Mouse (Mus musculus): Measurements from ENCODE around the gene Ncor2. TPM values are rescaled to one million over a fixed set of nuclear protein-coding genes. Genes with fewer than 3 reads are reported as not detected.

Ncor2 gene
- total RNA-seq, 1 experiment from 2014 or later, result 16.9 TPM

GRCm38 (mm10) chr5:125011628-125012027, 167.4 kb downstream of the Ncor2 start:
- ATAC-seq (replicated peaks; ENCODE audit: low read depth, poor library complexity, severe bottlenecking), result no peak

GRCm38 (mm10) chr5:125011166-125011565, 167.9 kb downstream of the Ncor2 start:
- no peak for ATAC-seq (replicated peaks; ENCODE audit: low read depth, poor library complexity, severe bottlenecking)

DNA sequence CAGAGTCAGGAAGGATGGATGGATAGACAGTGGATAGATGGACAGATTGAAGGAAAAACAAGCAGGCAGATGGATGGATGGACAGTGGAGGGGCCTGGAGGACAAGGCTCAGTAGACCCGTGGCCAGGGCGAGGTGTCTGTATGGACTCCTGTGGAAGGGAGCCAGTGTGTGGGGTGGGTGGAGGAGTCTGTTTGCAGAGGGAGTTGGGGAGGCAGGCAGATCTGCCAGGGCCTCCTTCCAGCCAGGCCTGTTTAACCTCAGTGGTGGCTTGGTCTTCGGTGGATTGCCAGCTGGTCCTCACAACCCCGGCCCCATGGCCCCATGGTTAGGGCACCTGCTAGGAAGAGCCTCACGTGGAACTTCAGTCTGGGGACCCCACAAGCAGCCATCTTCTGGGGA, 172.1 kb downstream of the Ncor2 start:
- ATAC-seq (replicated peaks; ENCODE audit: low read depth, poor library complexity, severe bottlenecking), result no peak

DNA sequence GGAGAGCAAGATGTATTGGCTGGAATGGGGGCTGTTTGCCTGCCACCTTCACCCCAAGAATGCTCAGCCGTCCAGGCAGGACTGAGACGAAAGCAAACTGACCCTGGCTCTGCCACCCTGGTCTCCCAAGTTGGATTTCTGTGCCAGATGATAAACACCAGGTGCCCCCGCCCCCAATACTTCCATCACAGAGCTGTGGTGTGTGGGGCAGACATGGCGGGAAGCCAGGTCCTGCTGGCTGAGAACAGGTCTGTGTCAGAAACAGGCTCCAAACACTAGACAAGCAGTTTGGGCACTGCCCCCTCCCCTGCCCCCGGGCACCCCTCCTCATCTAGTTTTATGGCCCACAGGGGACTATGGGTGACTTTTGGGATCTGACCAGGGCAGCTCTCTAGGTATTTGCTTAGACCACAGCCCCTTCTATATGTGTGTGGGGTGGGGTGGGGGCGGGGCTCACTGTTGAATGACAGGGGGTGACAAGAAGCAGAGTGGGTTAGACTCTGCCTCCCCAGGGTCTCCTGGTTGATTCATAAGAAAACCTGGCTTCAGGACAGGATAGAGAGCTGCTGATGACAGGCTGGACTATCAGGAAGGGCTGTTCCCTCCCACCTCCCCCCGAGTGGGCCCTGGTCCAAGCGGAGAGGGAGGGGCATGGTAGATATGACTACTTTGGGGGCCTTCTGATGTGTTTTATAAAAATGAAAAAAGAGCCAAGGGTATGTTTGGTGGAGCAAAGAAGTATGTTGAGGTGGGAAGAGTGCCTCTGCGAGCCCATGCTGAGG, 173.0 kb downstream of the Ncor2 start:
- ATAC-seq (replicated peaks; ENCODE audit: low read depth, poor library complexity, severe bottlenecking), result no peak

- ATAC-seq (replicated peaks; ENCODE audit: low read depth, poor library complexity, severe bottlenecking), result no peak
Observed at GRCm38 (mm10) chr5:125003873-125004255, 175.2 kb downstream of the Ncor2 start.

DNA sequence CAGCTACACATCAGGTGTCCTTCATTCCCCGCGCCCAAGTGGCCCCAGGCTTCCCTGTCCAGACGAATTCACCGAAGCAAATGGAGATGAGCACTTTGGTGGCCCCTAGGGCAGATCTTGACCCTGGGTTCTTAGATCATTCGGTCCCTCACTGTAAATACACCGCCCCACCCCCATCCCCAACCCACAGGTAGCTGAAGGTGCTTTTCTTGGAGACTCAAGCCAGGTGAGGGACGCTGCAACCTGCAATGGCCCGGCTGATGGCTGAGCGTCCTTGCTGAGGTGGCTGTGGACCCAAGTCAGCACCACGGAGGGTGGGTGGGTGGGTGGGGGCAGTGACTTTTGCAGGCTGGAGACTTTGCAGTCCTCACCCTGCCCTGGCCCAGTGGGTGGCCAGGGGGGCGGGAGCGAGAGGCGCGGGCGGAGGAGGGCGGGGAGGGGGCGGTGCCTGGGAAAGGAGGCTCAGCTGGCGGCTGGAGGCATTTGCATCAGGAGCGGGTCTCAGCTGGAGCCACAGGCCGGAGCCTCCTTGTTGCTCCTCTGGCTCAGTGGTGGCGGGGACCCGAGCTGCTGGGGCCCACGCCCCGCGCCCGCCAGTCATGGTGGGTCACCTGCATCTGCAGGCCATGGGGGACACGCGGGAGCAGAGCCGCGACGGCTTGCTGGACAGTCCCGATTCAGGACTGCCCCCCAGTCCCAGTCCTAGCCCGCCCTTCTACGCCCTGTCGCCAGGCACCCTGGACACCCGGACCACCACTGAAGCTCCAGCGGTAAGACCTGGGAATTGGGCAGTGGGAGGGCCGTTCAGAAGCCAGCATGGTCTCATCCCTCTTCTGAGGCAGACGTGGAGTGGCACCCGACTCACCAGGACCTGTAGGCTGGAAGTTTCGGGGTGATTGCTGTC, 175.8 kb downstream of the Ncor2 start, which contains the start of gene Rflna:
TSS of gene Rflna (plus strand) at position 253 of the 904 bp plus-strand sequence.
- no peak; the same call in 1 of the 2 replicates for ATAC-seq (replicated peaks; ENCODE audit: low read depth, poor library complexity, severe bottlenecking)

DNA sequence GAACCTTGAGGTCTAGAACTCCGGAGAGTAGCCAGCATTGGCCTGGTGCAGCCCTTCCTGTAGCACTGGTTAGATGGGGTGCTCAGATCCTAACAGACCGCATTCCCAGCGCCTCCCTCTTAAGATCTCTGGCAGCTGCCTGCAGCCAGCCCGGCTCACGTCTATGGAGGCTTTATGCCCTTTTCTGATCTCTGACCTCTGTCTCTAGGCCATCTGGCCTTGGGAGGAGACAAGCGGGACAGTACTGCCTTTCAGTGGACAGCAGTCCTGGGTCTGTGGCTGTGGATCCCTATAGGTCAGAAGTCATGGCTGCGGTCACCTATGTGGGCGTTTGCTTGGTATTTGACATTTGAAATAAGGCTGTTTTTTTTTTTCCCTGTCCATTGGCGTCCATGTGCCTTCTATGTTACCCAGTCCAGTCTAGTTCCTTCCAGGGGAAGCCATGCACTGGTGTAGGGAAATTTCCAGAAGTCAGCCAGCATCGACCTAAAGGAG, 178.2 kb downstream of the Ncor2 start:
- ATAC-seq (replicated peaks; ENCODE audit: low read depth, poor library complexity, severe bottlenecking), result no peak

DNA sequence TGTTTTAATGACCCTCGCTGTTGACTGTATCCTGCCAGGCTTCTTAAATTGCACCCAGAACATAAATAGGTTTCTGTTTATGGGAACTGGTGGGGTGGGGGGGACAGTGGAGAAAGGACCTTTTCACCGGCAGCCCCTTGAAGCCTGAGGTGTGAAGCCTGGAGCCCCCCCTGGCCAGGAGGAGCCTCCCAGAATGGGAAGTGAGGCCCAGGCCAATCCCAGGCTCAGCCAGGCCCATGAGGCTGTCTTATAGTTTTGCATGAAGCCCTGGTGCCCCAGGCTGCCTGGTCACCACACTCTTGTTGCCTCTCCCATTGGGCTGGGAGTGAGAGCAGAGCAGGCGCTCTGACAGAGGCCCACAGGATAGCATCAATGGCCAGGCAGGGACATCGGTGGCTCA, 181.1 kb downstream of the Ncor2 start:
- ATAC-seq (replicated peaks; ENCODE audit: low read depth, poor library complexity, severe bottlenecking), result no peak

GRCm38 (mm10) chr5:124996816-124997215, 182.2 kb downstream of the Ncor2 start:
- peak; percentile 51; the same call in 1 of the 2 replicates for ATAC-seq (replicated peaks; ENCODE audit: low read depth, poor library complexity, severe bottlenecking)

- peak; percentile 52 for ATAC-seq (replicated peaks; ENCODE audit: low read depth, poor library complexity, severe bottlenecking)
Observed at GRCm38 (mm10) chr5:124992891-124993290, 186.1 kb downstream of the Ncor2 start.

DNA sequence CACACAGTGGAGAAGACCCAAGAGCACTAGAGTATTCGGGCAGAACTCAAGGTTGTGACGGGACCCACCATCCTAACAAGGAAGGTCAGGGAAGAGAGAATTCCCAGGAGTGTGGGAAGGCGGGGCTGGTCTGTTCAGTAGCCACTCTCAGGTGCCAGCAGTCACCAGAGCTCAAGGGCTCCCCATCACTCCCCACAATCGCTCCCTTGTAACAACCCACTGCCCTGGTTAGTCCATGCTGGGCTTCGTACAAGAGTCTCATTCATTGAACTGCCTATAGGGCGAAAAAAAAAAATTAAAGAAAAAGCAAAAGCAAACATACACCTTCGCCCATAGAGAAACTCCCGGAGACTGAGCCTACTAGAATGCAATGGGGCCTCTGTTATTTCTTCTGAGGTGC, 186.7 kb downstream of the Ncor2 start:
- ATAC-seq (replicated peaks; ENCODE audit: low read depth, poor library complexity, severe bottlenecking), result no peak

- no peak for ATAC-seq (replicated peaks; ENCODE audit: low read depth, poor library complexity, severe bottlenecking)
Observed at GRCm38 (mm10) chr5:124989724-124990123, 189.3 kb downstream of the Ncor2 start.

- ATAC-seq (replicated peaks; ENCODE audit: low read depth, poor library complexity, severe bottlenecking), result no peak
Observed at GRCm38 (mm10) chr5:124986656-124987055, 192.4 kb downstream of the Ncor2 start.

DNA sequence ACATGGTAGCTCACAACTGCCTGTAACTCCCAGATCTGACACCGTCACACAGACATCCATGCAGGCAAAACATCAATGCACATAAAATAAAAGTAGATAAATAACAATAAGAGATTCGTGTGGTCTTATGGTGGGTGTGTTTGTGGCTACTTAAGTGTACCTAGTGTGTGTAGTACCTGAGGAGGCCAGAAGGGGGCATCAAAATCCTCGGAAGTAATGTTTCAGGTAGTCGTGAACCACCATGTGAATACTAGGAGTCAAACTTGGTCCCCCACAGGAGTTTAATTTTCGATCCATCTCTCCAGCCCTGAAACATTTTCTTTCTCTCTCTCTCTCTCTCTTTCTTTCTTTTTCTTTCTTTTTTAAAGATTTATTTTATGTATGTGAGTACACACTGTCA, 192.8 kb downstream of the Ncor2 start:
- ATAC-seq (replicated peaks; ENCODE audit: low read depth, poor library complexity, severe bottlenecking), result no peak

- ATAC-seq (replicated peaks; ENCODE audit: low read depth, poor library complexity, severe bottlenecking), result no peak
Observed at GRCm38 (mm10) chr5:124969790-124970189, 209.2 kb downstream of the Ncor2 start.

Other genes starting within 250 kb of the Ncor2 start
- not detected in 2 replicates for gene Rflna, start 176.0 kb downstream of the Ncor2 start, total RNA-seq (2017)
- gene Scarb1, start 161.9 kb upstream of the Ncor2 start, total RNA-seq (2017), result 34.5 and 51.2 TPM in 2 replicates
- 1.2 TPM in 1 of 2 replicates, not detected in the other for gene Gm10382, start 210.1 kb upstream of the Ncor2 start, total RNA-seq (2017)
- gene Ubc, start 211.0 kb upstream of the Ncor2 start, total RNA-seq (2017), result 252 and 273 TPM in 2 replicates